Comparison of ENCODE assay signal across 25 mouse cellular contexts in genomic region chr17:13062882-13063281, GRCm38 (mm10). TPM values are rescaled to one million over a fixed set of nuclear protein-coding genes. Genes with fewer than 3 reads are reported as not detected.
"Had no signal": no experiment of that assay in that cellular context is flagged by ENCODE, and none has a peak within 500 bp of the region (broad histone marks: within the 10 kb centered on the region; RNA-seq: fewer than 3 reads in every experiment).

No protein-coding gene starts in this region.

RNA-seq across cellular contexts. Expression of gene Tcp10b, which starts 2.0 kb away (rescaled TPM):
- total RNA-seq: heart, adult 18-20 months; heart, postnatal 14 days; heart, postnatal 36 days; hematopoietic stem cell, adult 5-6 weeks had no signal
- polyA plus RNA-seq: heart, embryonic 13.5 days; inflammation-experienced regulatory T-cells, adult 6 months; intestine, embryonic 15.5 days; limb, embryonic 10.5 days; limb, embryonic 12.5 days; liver, adult 2 months; liver, embryonic 16.5 days had no signal

RNA-seq across cellular contexts. Expression of gene Gpr31b, which starts 10.8 kb away (rescaled TPM):
- total RNA-seq: gastrocnemius, adult 18-20 months; gastrocnemius, adult 8-10 months; gastrocnemius, postnatal 14 days; gastrocnemius, postnatal 36 days; heart, adult 8-10 months; heart, postnatal 36 days; hematopoietic stem cell, adult 5-6 weeks; layer of hippocampus, adult 2 months; layer of hippocampus, postnatal 25 days; left cerebral cortex, adult 2 months; left cerebral cortex, postnatal 36 days; liver, adult 2 months had no signal
- polyA plus RNA-seq: forebrain, postnatal 0 days; heart, embryonic 13.5 days; hindbrain, embryonic 13.5 days; inflammation-experienced regulatory T-cells, adult 6 months; intestine, embryonic 15.5 days; kidney, embryonic 14.5 days; kidney, embryonic 16.5 days; limb, embryonic 10.5 days; limb, embryonic 12.5 days; limb, embryonic 15.5 days; liver, adult 2 months; liver, embryonic 16.5 days had no signal
